Mouse (Mus musculus) cerebellum, postnatal 4 days (tissue): Measurements from ENCODE around the gene Olfr1101.

Source experiments
- DNase-seq, 2 experiments: peaks; one replicate each; pipeline ENCODE4 v3.0.0; 2022; ENCODE audit warnings: low spot score in 2 of 2, mixed read lengths in 1 of 2

The Olfr1101 gene

GRCm38 (mm10) chr2:86991121-86991520 is at the start of gene Olfr1101:
Olfr1101 (minus strand) TSS chr2:86991221.
- DNase-seq: no peak

- DNase-seq: no peak
Measured at GRCm38 (mm10) chr2:87036431-87036830, 45.4 kb upstream of the Olfr1101 start, which contains the start of gene Olfr1105. Olfr1105 (minus strand) TSS chr2:87036531.

- no peak for DNase-seq
Measured at GRCm38 (mm10) chr2:87026980-87027379, 36.0 kb upstream of the Olfr1101 start, which contains the start of gene Olfr1104. Olfr1104 (minus strand) TSS chr2:87027080.

- no peak for DNase-seq
Measured at GRCm38 (mm10) chr2:86998098-86998497, 7.1 kb upstream of the Olfr1101 start, which contains the start of gene Olfr1102. Olfr1102 (plus strand) TSS chr2:86998398.

GRCm38 (mm10) chr2:86979854-86980253 is 11.2 kb downstream of the Olfr1101 start, which contains the start of gene Olfr1100:
Olfr1100 (minus strand) TSS chr2:86979954.
- DNase-seq: no peak

GRCm38 (mm10) chr2:86960593-86960992 is 30.4 kb downstream of the Olfr1101 start, which contains the start of gene Olfr1099:
Olfr1099 (minus strand) TSS chr2:86960693.
- no peak for DNase-seq
